Mouse (Mus musculus): ENCODE results near the gene Fig4. TPM values are rescaled to one million over a fixed set of nuclear protein-coding genes. Genes with fewer than 3 reads are reported as not detected.

Gene Fig4
- polyA plus RNA-seq, 1 experiment from 2014 or later = 17.8 TPM

- Histone ChIP-seq H3K27me3 (ENCODE audit: control insufficient read depth, insufficient read depth, low read length) (no peaks in the 10 kb centered on the region), H3K4me3 (ENCODE audit: low read depth, low read length) (no peak overlapping the region), H3K36me3 (replicated peaks; ENCODE audit: control insufficient read depth, insufficient read depth, low read depth, low read length) (no peaks in the 10 kb centered on the region), H3K27ac (replicated peaks; ENCODE audit: low read depth, low read length) (no peak overlapping the region), H3K4me1 (ENCODE audit: control insufficient read depth, insufficient read depth, low read length) (no peaks in the 10 kb centered on the region), H3K9ac (replicated peaks; ENCODE audit: low read length) (no peak overlapping the region), H3K9me3 (replicated peaks; ENCODE audit: control insufficient read depth, low read length) (no peaks in the 10 kb centered on the region), H3K4me2 (ENCODE audit: low read depth, low read length) (no peak overlapping the region)
- ATAC-seq (replicated peaks; ENCODE audit: insufficient number of reproducible peaks, low FRiP score, low TSS enrichment, low read depth) (no peak), DNase-seq (ENCODE audit: low spot score) (no peak)
- 90% methylated on average over 6 of the region's 6 CpGs for WGBS
Measured at GRCm38 (mm10) chr10:41245028-41245427, 58.0 kb downstream of the Fig4 start.

GRCm38 (mm10) chr10:41243930-41244329 is 59.1 kb downstream of the Fig4 start:
- WGBS = 92% methylated on average over 6 of the region's 6 CpGs
- DNase-seq (ENCODE audit: low spot score) (no peak), ATAC-seq (replicated peaks; ENCODE audit: insufficient number of reproducible peaks, low FRiP score, low TSS enrichment, low read depth) (no peak)
- Histone ChIP-seq H3K27me3 (ENCODE audit: control insufficient read depth, insufficient read depth, low read length) (no peaks in the 10 kb centered on the region), H3K27ac (replicated peaks; ENCODE audit: low read depth, low read length) (no peak overlapping the region), H3K4me1 (ENCODE audit: control insufficient read depth, insufficient read depth, low read length) (no peaks in the 10 kb centered on the region), H3K9ac (replicated peaks; ENCODE audit: low read length) (no peak overlapping the region), H3K36me3 (replicated peaks; ENCODE audit: control insufficient read depth, insufficient read depth, low read depth, low read length) (no peaks in the 10 kb centered on the region), H3K9me3 (replicated peaks; ENCODE audit: control insufficient read depth, low read length) (no peaks in the 10 kb centered on the region), H3K4me2 (ENCODE audit: low read depth, low read length) (no peak overlapping the region), H3K4me3 (ENCODE audit: low read depth, low read length) (no peak overlapping the region)

GRCm38 (mm10) chr10:41241558-41242242 is 61.4 kb downstream of the Fig4 start:
- no peak overlapping the region for H3K4me2 ChIP-seq (ENCODE audit: low read depth, low read length)
- H3K27me3 ChIP-seq (ENCODE audit: control insufficient read depth, insufficient read depth, low read length) = no peaks in the 10 kb centered on the region
- H3K4me3 ChIP-seq (ENCODE audit: low read depth, low read length) = no peak overlapping the region
- ATAC-seq (replicated peaks; ENCODE audit: insufficient number of reproducible peaks, low FRiP score, low TSS enrichment, low read depth) = no peak
- DNase-seq (ENCODE audit: low spot score) = no peak
- WGBS = 86% methylated on average over 6 of the region's 6 CpGs
- no peaks in the 10 kb centered on the region for H3K36me3 ChIP-seq (replicated peaks; ENCODE audit: control insufficient read depth, insufficient read depth, low read depth, low read length)
- no peak overlapping the region for H3K9ac ChIP-seq (replicated peaks; ENCODE audit: low read length)
- H3K4me1 ChIP-seq (ENCODE audit: control insufficient read depth, insufficient read depth, low read length) = no peaks in the 10 kb centered on the region
- no peak overlapping the region for H3K27ac ChIP-seq (replicated peaks; ENCODE audit: low read depth, low read length)
- no peaks in the 10 kb centered on the region for H3K9me3 ChIP-seq (replicated peaks; ENCODE audit: control insufficient read depth, low read length)

DNA sequence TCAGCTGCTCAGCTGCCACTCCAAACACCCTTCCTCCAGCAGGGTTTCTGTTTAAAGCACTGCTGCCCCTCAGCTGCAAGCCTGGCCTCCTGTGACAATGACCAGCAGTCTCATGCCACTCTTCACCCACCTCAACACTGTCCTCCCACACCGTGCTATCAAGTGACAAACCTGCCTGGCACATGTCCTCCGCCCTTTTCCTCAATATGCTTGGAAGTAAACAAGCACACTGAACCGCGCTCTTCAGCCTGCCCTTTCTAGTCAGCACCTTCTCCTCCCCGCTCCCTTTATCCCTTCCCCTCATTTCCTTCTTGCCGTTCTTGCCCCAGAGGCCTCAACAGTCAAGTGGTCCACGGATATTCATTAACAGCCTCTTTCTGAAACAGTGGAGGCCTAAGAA is 62.0 kb downstream of the Fig4 start:
- no peak overlapping the region for H3K9ac ChIP-seq (replicated peaks; ENCODE audit: low read length)

GRCm38 (mm10) chr10:41236020-41236419 is 67.0 kb downstream of the Fig4 start:
- H3K4me1 ChIP-seq (ENCODE audit: control insufficient read depth, insufficient read depth, low read length) = no peaks in the 10 kb centered on the region
- ATAC-seq (replicated peaks; ENCODE audit: insufficient number of reproducible peaks, low FRiP score, low TSS enrichment, low read depth) = no peak
- no peak overlapping the region for H3K27ac ChIP-seq (replicated peaks; ENCODE audit: low read depth, low read length)
- H3K27me3 ChIP-seq (ENCODE audit: control insufficient read depth, insufficient read depth, low read length) = no peaks in the 10 kb centered on the region
- 80% methylated on average over 2 of the region's 2 CpGs for WGBS
- DNase-seq (ENCODE audit: low spot score) = no peak
- H3K4me2 ChIP-seq (ENCODE audit: low read depth, low read length) = no peak overlapping the region
- no peaks in the 10 kb centered on the region for H3K9me3 ChIP-seq (replicated peaks; ENCODE audit: control insufficient read depth, low read length)
- H3K36me3 ChIP-seq (replicated peaks; ENCODE audit: control insufficient read depth, insufficient read depth, low read depth, low read length) = no peaks in the 10 kb centered on the region
- no peak overlapping the region for H3K9ac ChIP-seq (replicated peaks; ENCODE audit: low read length)
- no peak overlapping the region for H3K4me3 ChIP-seq (ENCODE audit: low read depth, low read length)

More for the DNA sequence above, 62.0 kb downstream of the Fig4 start:
- H3K4me3 ChIP-seq (ENCODE audit: low read depth, low read length) = no peak overlapping the region
- H3K9me3 ChIP-seq (replicated peaks; ENCODE audit: control insufficient read depth, low read length) = no peaks in the 10 kb centered on the region
- ATAC-seq (replicated peaks; ENCODE audit: insufficient number of reproducible peaks, low FRiP score, low TSS enrichment, low read depth) (no peak), DNase-seq (ENCODE audit: low spot score) (no peak)
- no peaks in the 10 kb centered on the region for H3K4me1 ChIP-seq (ENCODE audit: control insufficient read depth, insufficient read depth, low read length)
- 57% methylated on average over 7 of the region's 7 CpGs for WGBS
- no peaks in the 10 kb centered on the region for H3K36me3 ChIP-seq (replicated peaks; ENCODE audit: control insufficient read depth, insufficient read depth, low read depth, low read length)
- H3K4me2 ChIP-seq (ENCODE audit: low read depth, low read length) = no peak overlapping the region
- H3K27ac ChIP-seq (replicated peaks; ENCODE audit: low read depth, low read length) = no peak overlapping the region
- no peaks in the 10 kb centered on the region for H3K27me3 ChIP-seq (ENCODE audit: control insufficient read depth, insufficient read depth, low read length)

GRCm38 (mm10) chr10:41235584-41235983 is 67.5 kb downstream of the Fig4 start:
- H3K9ac ChIP-seq (replicated peaks; ENCODE audit: low read length) = no peak overlapping the region
- ATAC-seq (replicated peaks; ENCODE audit: insufficient number of reproducible peaks, low FRiP score, low TSS enrichment, low read depth) (no peak), DNase-seq (ENCODE audit: low spot score) (no peak)
- no peak overlapping the region for H3K4me3 ChIP-seq (ENCODE audit: low read depth, low read length)
- WGBS = 86% methylated on average over 3 of the region's 3 CpGs
- no peak overlapping the region for H3K4me2 ChIP-seq (ENCODE audit: low read depth, low read length)
- H3K27ac ChIP-seq (replicated peaks; ENCODE audit: low read depth, low read length) = no peak overlapping the region
- H3K36me3 ChIP-seq (replicated peaks; ENCODE audit: control insufficient read depth, insufficient read depth, low read depth, low read length) = no peaks in the 10 kb centered on the region
- no peaks in the 10 kb centered on the region for H3K27me3 ChIP-seq (ENCODE audit: control insufficient read depth, insufficient read depth, low read length)
- H3K9me3 ChIP-seq (replicated peaks; ENCODE audit: control insufficient read depth, low read length) = no peaks in the 10 kb centered on the region
- no peaks in the 10 kb centered on the region for H3K4me1 ChIP-seq (ENCODE audit: control insufficient read depth, insufficient read depth, low read length)

DNA sequence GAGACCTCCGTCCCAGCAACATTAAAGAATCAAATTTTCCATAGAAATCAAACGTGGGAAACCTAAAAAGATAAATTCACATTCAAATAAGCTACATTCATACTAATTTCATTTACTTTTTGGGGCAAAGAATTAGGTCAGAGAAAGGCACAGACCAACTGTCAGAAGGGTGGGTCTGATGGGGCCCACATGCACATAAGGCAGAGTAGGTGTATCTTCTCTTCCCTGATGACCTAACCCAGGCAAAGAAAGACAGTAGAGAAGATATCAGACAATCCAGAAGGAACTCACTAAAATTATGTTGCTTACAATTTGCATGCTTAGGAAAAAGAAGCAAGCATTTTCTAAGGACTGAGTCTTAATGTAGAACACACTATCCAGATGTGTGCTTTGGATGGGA is 67.9 kb downstream of the Fig4 start:
- H3K36me3 ChIP-seq (replicated peaks; ENCODE audit: control insufficient read depth, insufficient read depth, low read depth, low read length) = no peaks in the 10 kb centered on the region
- DNase-seq (ENCODE audit: low spot score) (no peak), ATAC-seq (replicated peaks; ENCODE audit: insufficient number of reproducible peaks, low FRiP score, low TSS enrichment, low read depth) (no peak)
- H3K9me3 ChIP-seq (replicated peaks; ENCODE audit: control insufficient read depth, low read length) = no peaks in the 10 kb centered on the region
- 90% methylated on average over 2 of the region's 2 CpGs for WGBS
- no peak overlapping the region for H3K4me2 ChIP-seq (ENCODE audit: low read depth, low read length)
- H3K9ac ChIP-seq (replicated peaks; ENCODE audit: low read length) = no peak overlapping the region
- H3K4me3 ChIP-seq (ENCODE audit: low read depth, low read length) = no peak overlapping the region
- no peaks in the 10 kb centered on the region for H3K4me1 ChIP-seq (ENCODE audit: control insufficient read depth, insufficient read depth, low read length)
- no peak overlapping the region for H3K27ac ChIP-seq (replicated peaks; ENCODE audit: low read depth, low read length)
- H3K27me3 ChIP-seq (ENCODE audit: control insufficient read depth, insufficient read depth, low read length) = no peaks in the 10 kb centered on the region

DNA sequence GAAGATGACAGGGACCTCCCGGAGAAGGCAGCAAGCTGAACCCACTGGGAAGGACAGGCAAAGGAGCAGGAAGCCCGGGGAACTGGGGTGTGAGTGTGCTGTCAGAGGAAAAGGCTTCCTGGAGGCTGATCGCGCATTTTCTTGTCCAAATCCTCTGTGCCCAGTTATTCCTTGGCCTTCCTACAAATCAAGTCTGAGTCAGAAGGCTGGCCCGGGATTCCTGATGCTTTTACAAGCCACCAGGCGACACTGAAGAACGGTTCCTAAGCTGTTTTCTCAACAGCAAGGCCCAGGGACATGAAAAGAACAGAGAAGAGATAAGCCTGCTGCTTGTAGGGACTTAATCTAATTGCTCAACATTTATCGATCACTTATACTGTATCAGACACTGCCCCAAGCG is 68.5 kb downstream of the Fig4 start:
- WGBS = 82% methylated on average over 9 of the region's 9 CpGs
- no peaks in the 10 kb centered on the region for H3K36me3 ChIP-seq (replicated peaks; ENCODE audit: control insufficient read depth, insufficient read depth, low read depth, low read length)
- no peak overlapping the region for H3K4me3 ChIP-seq (ENCODE audit: low read depth, low read length)
- H3K4me2 ChIP-seq (ENCODE audit: low read depth, low read length) = no peak overlapping the region
- no peaks in the 10 kb centered on the region for H3K9me3 ChIP-seq (replicated peaks; ENCODE audit: control insufficient read depth, low read length)
- ATAC-seq (replicated peaks; ENCODE audit: insufficient number of reproducible peaks, low FRiP score, low TSS enrichment, low read depth) = no peak
- no peak overlapping the region for H3K9ac ChIP-seq (replicated peaks; ENCODE audit: low read length)
- no peaks in the 10 kb centered on the region for H3K4me1 ChIP-seq (ENCODE audit: control insufficient read depth, insufficient read depth, low read length)
- H3K27me3 ChIP-seq (ENCODE audit: control insufficient read depth, insufficient read depth, low read length) = no peaks in the 10 kb centered on the region
- no peak overlapping the region for H3K27ac ChIP-seq (replicated peaks; ENCODE audit: low read depth, low read length)
- DNase-seq (ENCODE audit: low spot score) = no peak

Measured in embryonic facial prominence, embryonic 11.5 days (tissue).